Mouse (Mus musculus) subcutaneous adipose tissue, adult 2 months (tissue): ENCODE measurements around the gene Gnmt. TPM values are rescaled to one million over a fixed set of nuclear protein-coding genes. Genes with fewer than 3 reads are reported as not detected.

Experiments used
- polyA plus RNA-seq: library from polyadenylated mRNA; depleted of rRNA; stranded (reverse); fragments of >200 nt; gene quantifications from 2 replicates; pipeline ENCODE4 v1.2.3, GENCODE M21; 2012; ENCODE audit warnings: low replicate concordance; rRNA removed

Gnmt gene
- polyA plus RNA-seq, result 1.9 and 2.7 TPM in 2 replicates

DNA sequence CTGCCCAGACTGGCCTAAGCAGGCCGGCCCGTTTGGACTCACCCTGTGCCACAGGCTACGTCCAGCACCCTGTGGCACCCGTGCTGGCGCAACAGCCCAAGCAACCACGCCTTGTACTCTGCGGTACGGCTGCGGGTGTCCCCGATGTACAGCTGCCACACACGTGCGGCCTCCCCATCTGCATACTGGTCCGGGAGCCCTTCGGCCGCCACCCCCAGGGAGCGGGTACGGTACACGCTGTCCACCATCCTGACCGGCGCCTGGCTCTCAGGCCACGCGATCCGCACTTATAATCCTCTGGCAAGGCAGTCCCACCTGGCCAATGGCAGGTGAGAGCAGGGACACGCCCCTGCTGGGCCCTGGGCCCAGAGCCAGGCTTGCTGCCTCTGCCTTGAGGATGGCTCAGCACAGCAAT is at the start of gene Gnmt:
Gene Gnmt, minus strand, starts transcription at position 265 of the 415 bp plus-strand sequence.

DNA sequence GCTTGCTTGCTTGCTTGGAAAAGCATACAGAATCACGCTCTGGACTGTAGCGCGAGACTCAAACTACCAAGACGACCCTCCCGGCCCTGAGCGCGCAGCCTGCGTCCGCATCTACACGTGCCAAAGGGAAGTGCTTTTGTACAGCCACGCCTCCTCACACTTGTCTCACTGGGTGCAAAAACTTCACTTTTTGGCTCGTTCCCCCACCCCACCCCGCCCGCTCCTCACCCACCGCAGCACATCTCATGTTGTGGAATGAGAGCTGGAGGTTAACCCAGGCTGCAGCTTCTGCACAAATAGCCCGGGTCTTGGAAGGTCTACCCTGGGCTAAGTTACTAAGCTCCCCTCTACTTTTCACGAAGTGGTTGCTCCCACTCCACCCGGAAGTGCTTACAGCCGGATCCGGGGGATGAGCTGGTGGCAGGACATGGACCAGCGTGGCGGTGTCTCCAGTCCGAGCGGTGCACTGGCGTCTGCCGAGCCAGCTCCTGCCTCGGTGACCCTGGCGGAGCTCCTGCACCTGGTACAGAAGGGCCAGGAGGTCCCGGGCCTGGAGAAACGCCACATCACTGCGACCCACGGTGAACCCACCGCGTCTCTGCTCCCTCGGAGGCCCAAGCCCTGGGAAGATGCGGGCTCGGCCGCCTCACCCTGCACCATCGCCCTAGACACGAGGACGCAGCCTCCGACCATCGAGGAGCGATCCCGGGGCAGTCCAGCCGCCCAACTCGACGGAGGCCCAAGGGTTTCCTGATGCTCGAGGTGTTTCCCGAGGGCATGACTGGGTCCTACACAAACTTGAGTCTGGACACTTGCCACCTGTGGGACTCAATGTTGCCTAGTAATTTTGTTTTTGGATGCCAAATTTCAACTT is 43.7 kb upstream of the Gnmt start, which contains the start of gene 2310039H08Rik:
Gene 2310039H08Rik, plus strand, starts transcription at position 232 of the 874 bp plus-strand sequence.

GRCm38 (mm10) chr17:46763544-46763943 is 34.6 kb upstream of the Gnmt start, which contains the start of gene Ptcra:
Gene Ptcra (minus strand): TSS chr17:46763712.

DNA sequence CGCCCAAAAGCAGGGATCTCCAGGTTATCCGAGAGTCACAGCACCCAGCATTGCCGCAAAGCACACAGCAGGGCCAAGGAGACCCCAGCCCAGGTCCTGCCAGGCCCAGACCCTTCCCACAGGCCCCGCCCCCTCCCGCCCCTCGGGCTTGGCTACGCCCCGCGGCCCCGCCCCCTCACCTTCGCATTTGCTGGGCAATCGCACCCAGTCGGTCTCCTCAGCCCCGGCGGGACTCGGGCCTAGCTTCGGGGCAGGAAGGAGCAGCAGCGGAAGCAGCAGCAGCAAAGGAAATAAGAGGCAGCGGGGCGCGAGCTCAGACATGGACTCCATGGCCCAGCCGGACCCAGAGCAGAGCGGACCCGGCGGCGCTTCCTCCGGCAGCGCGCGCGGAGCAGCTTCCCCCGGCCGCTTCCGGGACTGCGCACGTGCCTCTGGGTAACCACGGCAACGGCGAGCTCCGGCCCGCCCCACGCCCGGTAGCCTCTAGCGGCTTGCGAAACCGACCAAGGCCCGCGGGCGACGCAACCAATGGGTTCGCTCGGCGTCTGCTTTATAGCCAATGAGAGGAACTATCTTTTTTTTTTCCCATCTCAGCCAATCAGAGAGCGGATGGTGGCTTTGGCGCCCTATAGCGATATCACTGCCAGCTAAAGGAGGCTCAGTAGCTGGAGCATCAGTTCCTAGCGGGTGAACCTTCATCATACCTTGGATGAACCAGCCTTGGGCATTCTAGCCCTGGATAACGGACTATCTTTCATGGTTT is 23.0 kb upstream of the Gnmt start, which contains the start of gene Cnpy3:
Gene Cnpy3, minus strand, starts transcription at position 421 of the 763 bp plus-strand sequence.

GRCm38 (mm10) chr17:46710959-46711597 is 17.9 kb downstream of the Gnmt start, which contains the start of gene Pex6:
Gene Pex6 (plus strand): TSS chr17:46711463.

DNA sequence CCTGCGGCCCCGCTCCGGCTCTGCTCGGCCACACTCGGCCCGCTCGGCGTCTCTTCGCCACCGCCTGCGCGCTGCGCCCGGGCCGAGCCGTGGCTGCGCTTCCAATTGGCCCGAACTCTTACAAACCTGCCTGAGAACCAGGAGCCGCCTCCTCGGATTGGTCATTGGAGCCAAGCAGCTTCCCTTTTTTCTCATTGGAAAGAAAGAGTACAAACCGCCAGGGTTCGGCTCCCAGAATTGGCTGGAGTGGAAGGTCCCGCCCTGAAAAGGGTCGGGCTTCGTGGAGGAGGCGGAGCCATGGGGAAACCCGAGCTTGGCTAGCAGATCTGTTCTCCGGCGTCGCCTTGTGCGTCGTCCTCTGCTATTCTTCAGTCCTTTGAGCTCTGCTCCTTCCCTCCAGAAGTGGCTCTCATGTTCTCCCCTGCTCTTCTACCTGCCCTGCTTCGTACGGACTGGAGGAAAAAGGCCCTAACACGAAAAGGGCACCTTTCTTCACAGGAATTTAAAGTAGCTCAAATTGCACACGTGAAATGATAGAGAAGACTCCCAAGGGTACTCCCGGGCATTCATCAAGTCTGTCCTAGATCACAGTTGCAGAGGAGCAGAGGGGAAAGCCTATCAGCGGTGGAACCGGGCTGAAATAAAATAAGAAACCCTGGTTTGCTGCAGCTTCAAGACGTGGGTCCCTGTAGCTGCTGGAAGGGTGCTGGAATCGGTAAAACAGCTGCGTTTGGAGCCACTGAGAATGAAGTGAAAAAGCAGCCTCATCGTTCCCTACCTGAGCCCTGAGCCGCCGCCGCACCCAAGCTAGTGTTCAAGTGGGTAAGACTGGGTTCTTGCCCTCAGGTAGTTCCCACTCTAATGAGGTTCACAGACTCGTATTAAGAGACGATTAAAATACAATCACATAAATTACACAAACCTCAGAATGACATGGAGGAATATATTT is 23.8 kb downstream of the Gnmt start, which contains the start of gene Ppp2r5d:
Gene Ppp2r5d, minus strand, starts transcription at position 225 of the 949 bp plus-strand sequence.

DNA sequence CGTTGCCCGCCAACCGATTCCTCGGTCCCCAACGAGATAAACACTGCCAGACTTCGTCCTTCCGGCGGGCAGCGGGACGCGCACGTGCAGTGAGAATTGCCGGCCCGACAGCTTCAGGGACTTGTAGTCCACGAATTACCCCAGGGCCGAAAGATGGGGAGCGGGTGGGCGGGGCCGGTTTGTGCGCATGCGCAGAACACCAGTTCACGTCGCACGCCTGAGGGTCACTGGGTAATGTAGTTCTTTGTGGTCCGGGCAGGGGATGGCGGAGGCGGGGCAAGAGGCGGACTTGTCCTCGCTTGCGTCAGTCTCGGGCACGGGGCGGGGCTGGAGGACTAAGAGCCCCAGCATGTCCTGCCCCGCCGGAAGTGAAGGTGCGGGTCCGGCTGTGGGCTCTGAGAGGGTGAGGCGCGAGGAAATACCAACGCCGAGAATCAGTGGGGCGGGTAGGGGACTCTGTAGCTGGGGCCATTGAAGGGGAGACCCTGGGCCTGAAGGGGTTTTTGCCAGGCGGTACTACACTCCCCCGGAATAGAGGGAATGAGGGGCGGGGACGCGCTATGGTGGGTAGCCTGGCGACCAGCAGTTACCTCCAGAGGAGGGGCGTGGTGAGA is 48.1 kb downstream of the Gnmt start, which contains the start of gene Klhdc3:
Gene Klhdc3, minus strand, starts transcription at position 155 of the 614 bp plus-strand sequence.

DNA sequence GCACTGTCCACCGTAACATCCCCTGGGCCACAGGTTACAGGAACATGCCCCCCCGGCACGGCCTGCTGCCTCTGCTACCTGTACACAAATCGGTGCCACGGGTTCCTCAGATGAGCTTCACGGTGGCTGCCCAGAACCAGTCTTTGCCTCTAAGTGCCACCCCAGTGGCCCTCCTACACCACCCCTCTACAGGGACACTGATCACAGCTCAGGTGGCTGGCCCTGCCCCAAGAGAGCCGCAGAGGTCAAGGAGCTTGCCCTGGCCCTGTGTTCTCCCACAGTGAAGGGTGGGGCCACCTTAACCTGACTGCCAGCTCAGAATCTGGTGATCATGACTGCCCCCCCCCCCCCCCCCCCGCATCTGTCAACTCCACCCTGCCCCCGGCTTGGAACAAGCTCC is 50.6 kb downstream of the Gnmt start, which contains the start of gene Mea1:
Gene Mea1, plus strand, starts transcription at position 378 of the 400 bp plus-strand sequence.

Other genes starting within 250 kb of the Gnmt start
- gene Ttbk1, start 241.5 kb downstream of the Gnmt start, polyA plus RNA-seq, result 0.03 and 0.35 TPM in 2 replicates
- 0.52 and 9.8 TPM in 2 replicates for gene Dnph1, start 232.5 kb downstream of the Gnmt start, polyA plus RNA-seq
- gene Cul9, start 182.8 kb downstream of the Gnmt start, polyA plus RNA-seq, result 31.7 and 46.2 TPM in 2 replicates
- 89.3 and 235 TPM in 2 replicates for gene Srf, start 173.0 kb downstream of the Gnmt start, polyA plus RNA-seq
- 5.1 and 118 TPM in 2 replicates for gene Ptk7, start 99.7 kb downstream of the Gnmt start, polyA plus RNA-seq
- 14.9 and 19.2 TPM in 2 replicates for gene Klc4, start 83.1 kb downstream of the Gnmt start, polyA plus RNA-seq
- gene Mrpl2, start 82.9 kb downstream of the Gnmt start, polyA plus RNA-seq, result 65.3 and 89.3 TPM in 2 replicates
- 39.0 and 83.9 TPM in 2 replicates for gene Cul7, start 78.8 kb downstream of the Gnmt start, polyA plus RNA-seq
- gene Rrp36, start 54.8 kb downstream of the Gnmt start, polyA plus RNA-seq, result 35.9 and 42.6 TPM in 2 replicates
- 80.7 and 88.9 TPM in 2 replicates for gene Mea1, start 50.4 kb downstream of the Gnmt start, polyA plus RNA-seq
- gene Klhdc3, start 48.3 kb downstream of the Gnmt start, polyA plus RNA-seq, result 82.4 and 90.5 TPM in 2 replicates
- 72.2 and 74.0 TPM in 2 replicates for gene Ppp2r5d, start 24.1 kb downstream of the Gnmt start, polyA plus RNA-seq
- 55.9 and 71.7 TPM in 2 replicates for gene Pex6, start 17.7 kb downstream of the Gnmt start, polyA plus RNA-seq
- 55.8 and 75.6 TPM in 2 replicates for gene Cnpy3, start 23.0 kb upstream of the Gnmt start, polyA plus RNA-seq
- gene Ptcra, start 34.5 kb upstream of the Gnmt start, polyA plus RNA-seq, result not detected in 2 replicates
- 79.9 and 106 TPM in 2 replicates for gene 2310039H08Rik, start 43.5 kb upstream of the Gnmt start, polyA plus RNA-seq
- gene Rpl7l1, start 53.5 kb upstream of the Gnmt start, polyA plus RNA-seq, result 29.2 and 40.1 TPM in 2 replicates
- gene Bicral, start 129.3 kb upstream of the Gnmt start, polyA plus RNA-seq, result 7.0 and 16.5 TPM in 2 replicates
- 17.9 and 25.7 TPM in 2 replicates for gene Tbcc, start 161.5 kb upstream of the Gnmt start, polyA plus RNA-seq
- not detected in 2 replicates for gene Prph2, start 181.3 kb upstream of the Gnmt start, polyA plus RNA-seq